Mouse (Mus musculus) midbrain, postnatal 0 days (tissue): ENCODE data around the gene Strip1. TPM values are rescaled to one million over a fixed set of nuclear protein-coding genes. Genes with fewer than 3 reads are reported as not detected.

Experiments
- ATAC-seq: fragments of 200-750 bp; cut with Nextera tagmentation; 2 replicates; pipeline ENCODE4 v1.8.0; 2017; ENCODE audit warnings: moderate number of reproducible peaks, mild to moderate bottlenecking, moderate TSS enrichment, moderate library complexity; ENCODE audit not compliant: low FRiP score
- DNase-seq: peaks from one replicate; pipeline ENCODE4 v3.0.0-alpha.2; 2015; ENCODE audit warnings: low spot score
- H3K27ac ChIP-seq: fragments of 300-500 bp; sonication (generic); 2 replicates; pipeline ENCODE4 v1.5.1; 2014; ENCODE audit warnings: low read depth, mild to moderate bottlenecking, low read length, mixed read lengths
- H3K27me3 ChIP-seq: fragments of 300-500 bp; sonication (generic); 2 replicates; pipeline ENCODE4 v1.6.1; 2014; ENCODE audit warnings: low read length, control low read depth, mixed read lengths; ENCODE audit not compliant: insufficient read depth
- H3K36me3 ChIP-seq: fragments of 300-500 bp; sonication (generic); 2 replicates; pipeline ENCODE4 v1.6.1; 2014; ENCODE audit warnings: low read length, control low read depth, mixed read lengths; ENCODE audit not compliant: insufficient read depth
- H3K4me1 ChIP-seq: fragments of 300-500 bp; sonication (generic); 2 replicates; pipeline ENCODE4 v1.6.1; 2014; ENCODE audit warnings: mild to moderate bottlenecking, control low read depth, antibody characterized with exemption, low read length, mixed read lengths; ENCODE audit not compliant: insufficient read depth
- H3K4me2 ChIP-seq: fragments of 300-500 bp; sonication (generic); 2 replicates; pipeline ENCODE4 v1.6.1; 2014; ENCODE audit warnings: low read depth, mild to moderate bottlenecking, low read length, mixed read lengths; ENCODE audit not compliant: poor library complexity, severe bottlenecking
- H3K4me3 ChIP-seq: fragments of 300-500 bp; sonication (generic); 2 replicates; pipeline ENCODE4 v1.5.1; 2014; ENCODE audit warnings: low read depth, mild to moderate bottlenecking, low read length, moderate library complexity
- H3K9ac ChIP-seq: fragments of 300-500 bp; sonication (generic); replicated peaks from 2 replicates; pipeline ENCODE4 v1.6.1; 2014; ENCODE audit warnings: mild to moderate bottlenecking, low read length, moderate library complexity, mixed read lengths; ENCODE audit not compliant: poor library complexity, severe bottlenecking
- H3K9me3 ChIP-seq: fragments of 300-500 bp; sonication (generic); 2 replicates; pipeline ENCODE4 v1.6.1; 2016; ENCODE audit warnings: low read length, control low read depth
- CTCF ChIP-seq: IDR thresholded peaks from 2 replicates; pipeline ENCODE4 v1.5.1; 2016; ENCODE audit warnings: antibody characterized with exemption, mild to moderate bottlenecking
- WGBS: fragments of 180-500 bp; shearing (Covaris S2); extraction: QIAGEN DNeasy Blood & Tissue Kit; methylation state at CpG from one replicate; pipeline ENCODE4 v1.1.7; 2014; 5-methylcytosine and 5-hydroxymethylcytosine counted together
- polyA plus RNA-seq: library from polyadenylated mRNA; unstranded; fragments of >200 nt; fragmentation: Nextera tagmentation; extraction: Ambion mirVana; gene quantifications from 2 replicates; pipeline ENCODE4 v1.2.1, GENCODE M21; 2015
- total RNA-seq: library from RNA; depleted of rRNA; stranded (reverse); fragments of >200 nt; gene quantifications from 2 replicates; pipeline ENCODE4 v1.2.3, GENCODE M21; 2014

The Strip1 gene
- total and polyA plus RNA-seq, 2 experiments from 2014 or later: 120 to 131 TPM

GRCm38 (mm10) chr3:107664641-107665040 lies 33.1 kb upstream of the Strip1 start:
- Histone ChIP-seq H3K9me3 (no peaks in the 10 kb centered on the region), H3K4me3 (no peak overlapping the region), H3K36me3 (peaks cover 65% of the 10 kb centered on the region), H3K4me1 (no peaks in the 10 kb centered on the region), H3K27me3 (no peaks in the 10 kb centered on the region), H3K27ac (no peak overlapping the region), H3K4me2 (no peak overlapping the region), H3K9ac (no peak overlapping the region)
- 89% methylated on average over 1 of the region's 1 CpGs for WGBS
- no peak for TF ChIP-seq CTCF
- DNase-seq (no peak), ATAC-seq (no peak)

DNA sequence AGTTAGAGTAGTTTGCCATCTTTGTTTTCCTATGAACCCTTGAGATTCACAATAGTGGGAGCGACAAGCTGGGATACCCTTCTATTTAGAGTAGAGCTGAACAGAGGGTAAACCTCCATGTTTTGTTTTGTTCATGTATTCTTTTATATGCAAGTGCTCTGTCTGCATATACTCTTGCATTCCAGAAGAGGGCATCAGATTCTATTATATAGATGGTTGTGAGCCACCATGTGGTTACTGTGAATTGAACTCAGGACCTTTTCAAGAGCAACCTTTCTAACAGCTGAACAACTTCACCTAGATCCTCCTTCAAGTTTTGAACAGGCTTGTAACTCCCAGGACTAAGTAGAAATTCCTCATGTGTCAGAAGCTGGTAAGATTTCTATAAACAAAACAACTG lies 27.5 kb upstream of the Strip1 start:
- ATAC-seq (no peak), DNase-seq (no peak)
- Histone ChIP-seq H3K9me3 (no peaks in the 10 kb centered on the region), H3K4me3 (no peak overlapping the region), H3K4me1 (no peaks in the 10 kb centered on the region), H3K36me3 (peaks cover 10% of the 10 kb centered on the region; the same call in 1 of the 2 replicates), H3K4me2 (no peak overlapping the region), H3K27ac (no peak overlapping the region), H3K27me3 (no peaks in the 10 kb centered on the region), H3K9ac (no peak overlapping the region)
- peak; percentile 52 for TF ChIP-seq CTCF
- 92% methylated on average over 1 of the region's 1 CpGs for WGBS

GRCm38 (mm10) chr3:107656888-107657287 lies 25.4 kb upstream of the Strip1 start:
- H3K9me3 ChIP-seq: no peaks in the 10 kb centered on the region
- H3K4me2 ChIP-seq: no peak overlapping the region
- no peak for TF ChIP-seq CTCF
- 88% methylated on average over 4 of the region's 4 CpGs for WGBS
- H3K4me1 ChIP-seq: no peaks in the 10 kb centered on the region
- no peak for ATAC-seq
- H3K36me3 ChIP-seq: peaks cover 9% of the 10 kb centered on the region; the same call in 1 of the 2 replicates
- no peak overlapping the region for H3K27ac ChIP-seq
- no peak overlapping the region for H3K4me3 ChIP-seq
- no peaks in the 10 kb centered on the region for H3K27me3 ChIP-seq
- DNase-seq: no peak
- no peak overlapping the region for H3K9ac ChIP-seq

GRCm38 (mm10) chr3:107656151-107656550 lies 24.7 kb upstream of the Strip1 start:
- 90% methylated on average over 2 of the region's 2 CpGs for WGBS
- DNase-seq: no peak
- H3K9me3 ChIP-seq: no peaks in the 10 kb centered on the region
- H3K4me1 ChIP-seq: no peaks in the 10 kb centered on the region
- no peak overlapping the region for H3K4me2 ChIP-seq
- H3K9ac ChIP-seq: no peak overlapping the region
- H3K27me3 ChIP-seq: no peaks in the 10 kb centered on the region
- peaks cover 7% of the 10 kb centered on the region; the same call in 1 of the 2 replicates for H3K36me3 ChIP-seq
- H3K27ac ChIP-seq: no peak overlapping the region
- H3K4me3 ChIP-seq: no peak overlapping the region
- ATAC-seq: no peak
- no peak for TF ChIP-seq CTCF

DNA sequence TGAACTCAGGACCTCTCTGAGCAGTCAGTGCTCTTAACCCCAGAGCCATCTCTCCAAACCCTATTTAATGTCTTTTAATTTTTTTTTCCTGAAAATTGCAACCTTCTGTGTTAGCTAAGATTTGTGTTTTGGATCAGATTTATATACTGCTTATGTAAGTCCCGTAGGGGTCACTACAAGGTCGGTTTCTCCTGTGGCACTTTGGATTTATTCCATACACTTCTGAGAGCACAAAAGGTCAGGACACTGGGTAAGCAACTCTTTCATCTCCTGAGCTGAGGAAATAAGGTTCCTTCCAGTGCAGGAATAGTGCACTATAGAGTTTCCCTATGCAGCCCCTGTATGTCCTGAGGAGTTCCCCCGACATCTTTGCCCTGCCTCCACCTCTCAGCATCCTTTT lies 24.0 kb upstream of the Strip1 start:
- Histone ChIP-seq H3K9me3 (no peaks in the 10 kb centered on the region), H3K4me1 (no peaks in the 10 kb centered on the region), H3K27ac (no peak overlapping the region), H3K36me3 (0 out of 2 replicates have a peak, but pooled peaks cover 2% of the 10 kb centered on the region), H3K27me3 (no peaks in the 10 kb centered on the region), H3K4me3 (no peak overlapping the region), H3K4me2 (no peak overlapping the region), H3K9ac (no peak overlapping the region)
- 78% methylated on average over 3 of the region's 3 CpGs for WGBS
- no peak for ATAC-seq
- DNase-seq: no peak
- TF ChIP-seq CTCF: no peak

DNA sequence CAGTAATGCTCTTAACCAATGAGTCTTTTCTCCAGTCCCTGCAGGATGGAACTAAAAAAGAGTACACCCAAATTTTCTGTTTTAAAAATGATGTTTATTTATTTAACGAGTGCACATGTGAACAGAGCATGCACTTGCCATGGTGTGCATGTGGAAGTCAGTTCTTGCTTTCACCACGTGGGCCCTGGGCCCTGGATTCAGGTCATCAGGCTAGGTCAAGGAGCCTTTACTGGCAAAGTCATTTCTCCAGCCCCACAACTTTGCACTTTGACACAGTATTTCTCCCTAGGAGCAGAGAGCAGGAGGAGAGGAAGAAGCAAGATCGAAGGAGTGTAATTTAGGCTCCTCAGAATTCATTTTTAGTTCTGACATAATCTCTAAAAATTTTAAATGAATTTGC lies 23.4 kb upstream of the Strip1 start:
- ATAC-seq: no peak
- WGBS: 80% methylated on average over 3 of the region's 3 CpGs
- H3K27me3 ChIP-seq: no peaks in the 10 kb centered on the region

More for the DNA sequence above, 23.4 kb upstream of the Strip1 start:
- Histone ChIP-seq H3K9me3 (no peaks in the 10 kb centered on the region), H3K4me1 (no peaks in the 10 kb centered on the region), H3K9ac (no peak overlapping the region), H3K36me3 (no peaks in the 10 kb centered on the region), H3K27ac (no peak overlapping the region), H3K4me3 (no peak overlapping the region), H3K4me2 (no peak overlapping the region)
- no peak for TF ChIP-seq CTCF
- no peak for DNase-seq
